Mouse (Mus musculus) kidney, postnatal 10 days (tissue): Measurements from ENCODE around the gene Fbxo34.
"Not testable (repeated sequence)": the region's sequence is repeated elsewhere in the genome, so short reads cannot be mapped to it uniquely, and the experiment has no call there.

Experiments used
- DNase-seq: peaks from one replicate; pipeline ENCODE4 v3.0.0; 2021; ENCODE audit warnings: mixed read lengths

Gene Fbxo34

DNA sequence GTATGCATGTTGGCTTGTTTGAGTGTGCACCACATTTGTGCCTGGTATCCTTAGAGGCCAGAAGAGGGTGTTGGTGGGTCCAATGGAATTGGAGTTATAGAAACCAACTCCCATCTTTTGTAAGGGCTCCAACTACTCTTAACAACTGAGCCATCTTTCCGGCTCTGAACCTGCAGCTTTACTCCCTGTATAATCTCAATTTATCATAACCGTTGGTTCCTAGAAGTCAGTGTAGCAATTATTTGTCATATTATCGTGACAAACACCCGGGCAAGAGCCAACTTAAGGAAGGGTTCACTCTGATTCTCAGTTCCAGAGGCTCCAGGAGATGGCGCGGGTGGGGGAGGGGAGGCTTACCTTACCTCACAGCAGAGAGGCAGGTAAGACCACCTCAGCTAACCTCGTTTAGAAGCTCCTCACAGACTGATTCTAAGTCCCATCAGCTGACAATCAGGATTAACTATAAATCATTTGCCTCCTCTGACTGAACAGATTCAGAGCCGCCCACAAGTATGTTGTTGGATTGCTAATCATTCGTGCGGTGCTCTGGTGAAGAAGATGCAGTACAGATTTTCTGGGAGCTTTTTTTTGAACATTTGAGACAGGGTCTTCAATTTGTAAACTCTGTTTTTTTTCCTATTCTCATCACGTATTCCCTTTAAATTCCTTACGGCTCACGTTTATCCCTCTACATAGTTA is 70.7 kb downstream of the Fbxo34 start:
- DNase-seq: no peak

DNA sequence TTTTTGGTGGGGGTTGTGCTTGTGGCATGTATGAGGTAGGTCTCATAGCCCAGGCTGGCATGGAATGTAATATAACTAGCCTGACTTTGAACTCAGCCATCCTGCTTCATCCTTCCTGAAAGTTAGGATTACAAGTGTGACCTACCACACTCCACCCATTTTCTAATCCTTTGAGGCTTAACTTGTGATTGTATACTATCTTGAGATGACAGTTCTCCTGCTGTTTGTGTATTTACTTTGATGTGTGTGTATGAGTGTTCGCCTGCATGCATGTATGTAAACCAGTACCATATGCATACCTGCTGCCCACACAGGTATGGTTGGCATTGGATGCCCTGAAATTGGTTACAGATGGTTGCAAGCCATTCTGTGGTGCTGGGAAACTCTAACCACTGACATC is 71.4 kb downstream of the Fbxo34 start:
- no peak for DNase-seq

DNA sequence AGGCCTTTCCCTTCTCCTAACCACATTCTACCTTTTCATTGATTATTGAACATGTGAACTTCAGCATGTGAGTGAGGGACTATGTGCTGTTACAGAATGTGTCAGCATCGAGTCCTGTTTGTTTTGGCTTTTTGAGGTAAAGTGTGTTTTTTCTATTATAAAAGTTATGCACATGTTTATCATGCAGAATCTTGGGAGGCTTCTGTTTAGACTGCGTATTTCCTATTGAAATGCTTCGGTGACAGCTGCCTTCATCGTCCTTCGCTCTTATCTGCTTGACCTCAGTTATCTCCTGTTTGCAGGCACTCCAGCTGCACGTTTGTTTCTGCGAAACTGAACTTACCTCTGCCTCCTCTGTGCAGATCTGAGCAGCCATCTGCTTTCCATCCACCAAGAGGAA is 72.1 kb downstream of the Fbxo34 start:
- DNase-seq: no peak

- no peak for DNase-seq
Observed at GRCm38 (mm10) chr14:47525374-47525773, 75.2 kb downstream of the Fbxo34 start.

DNA sequence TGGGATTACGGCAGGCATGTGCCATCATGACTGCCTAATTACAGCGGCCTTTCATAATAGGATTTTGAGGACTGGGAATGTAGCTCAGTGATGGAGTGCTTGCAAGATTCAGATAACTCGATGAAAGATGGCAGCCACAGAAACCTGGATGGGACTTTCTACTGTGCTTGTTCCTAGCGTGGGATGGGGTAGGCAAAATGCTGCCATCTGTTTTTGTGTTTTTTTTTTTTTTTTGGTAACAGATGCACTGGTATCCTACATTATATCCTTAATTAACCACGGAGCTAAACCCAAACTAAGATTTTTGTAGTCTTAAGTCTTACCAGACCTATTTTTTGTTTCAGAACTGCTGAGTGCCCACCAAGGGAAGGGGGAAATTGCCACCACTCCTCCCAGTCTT is 75.6 kb downstream of the Fbxo34 start:
- no peak for DNase-seq

DNA sequence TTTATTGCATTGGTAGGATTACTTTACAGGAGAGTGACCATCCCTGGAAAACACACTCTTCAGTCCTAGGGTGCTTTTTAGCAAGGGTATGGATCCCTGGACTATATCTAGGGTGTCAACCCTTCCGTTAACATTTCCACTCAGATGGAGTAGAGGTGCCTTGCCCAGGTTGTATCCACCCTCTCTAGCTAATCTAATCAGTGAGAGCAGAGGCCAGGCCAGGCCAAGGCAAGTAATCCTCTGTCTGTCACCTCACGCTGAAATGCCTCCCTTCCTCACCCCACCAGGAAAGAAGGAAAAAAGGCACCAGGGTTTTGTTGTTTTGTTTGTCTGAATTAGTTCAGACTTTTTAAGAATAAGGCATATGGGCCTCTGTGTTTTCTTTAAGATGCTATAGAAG is 77.6 kb downstream of the Fbxo34 start:
- no peak for DNase-seq

GRCm38 (mm10) chr14:47528293-47528692 is 78.1 kb downstream of the Fbxo34 start:
- DNase-seq: no peak

DNA sequence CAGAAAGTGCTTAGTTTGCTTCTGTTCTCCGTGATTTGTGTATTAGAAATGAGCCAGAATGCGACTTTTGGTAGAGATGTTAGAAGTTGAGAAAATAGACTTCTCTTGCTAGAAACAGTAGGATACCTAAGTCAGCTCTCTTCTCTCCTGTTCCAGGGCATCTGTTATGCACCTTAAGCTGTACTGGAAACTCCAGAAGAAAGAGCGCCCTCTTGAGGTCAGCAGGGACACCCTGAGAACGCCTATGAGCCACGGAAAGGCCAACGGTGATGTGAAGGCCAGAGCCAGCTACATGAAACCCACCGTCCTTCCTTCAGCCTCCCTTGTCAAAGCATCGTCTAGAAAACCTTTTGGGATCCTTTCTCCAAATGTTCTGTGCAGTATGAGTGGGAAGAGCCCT is 78.8 kb downstream of the Fbxo34 start:
- DNase-seq: peak; percentile 72

DNA sequence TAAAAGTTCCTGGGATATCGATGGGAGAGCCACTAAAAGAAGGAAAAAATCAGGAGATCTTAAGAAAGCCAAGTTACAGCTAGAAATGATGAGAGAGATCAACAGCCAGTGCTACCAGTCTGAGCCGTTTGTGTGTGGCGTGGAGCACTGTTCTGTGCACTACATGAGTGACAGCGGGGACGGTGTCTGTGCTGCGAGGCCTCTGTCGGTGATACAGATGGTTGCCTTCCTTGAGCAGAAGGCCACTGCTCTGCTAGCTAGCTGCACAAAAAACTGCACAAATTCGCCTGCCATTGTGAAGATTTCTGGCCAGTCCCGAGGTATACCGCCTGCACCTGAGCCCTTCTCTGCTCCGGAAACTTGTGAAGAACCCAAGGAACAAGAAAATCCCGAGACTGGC is 79.4 kb downstream of the Fbxo34 start:
- not testable (repeated sequence) for DNase-seq

GRCm38 (mm10) chr14:47532496-47532895 is 82.3 kb downstream of the Fbxo34 start:
- no peak for DNase-seq

DNA sequence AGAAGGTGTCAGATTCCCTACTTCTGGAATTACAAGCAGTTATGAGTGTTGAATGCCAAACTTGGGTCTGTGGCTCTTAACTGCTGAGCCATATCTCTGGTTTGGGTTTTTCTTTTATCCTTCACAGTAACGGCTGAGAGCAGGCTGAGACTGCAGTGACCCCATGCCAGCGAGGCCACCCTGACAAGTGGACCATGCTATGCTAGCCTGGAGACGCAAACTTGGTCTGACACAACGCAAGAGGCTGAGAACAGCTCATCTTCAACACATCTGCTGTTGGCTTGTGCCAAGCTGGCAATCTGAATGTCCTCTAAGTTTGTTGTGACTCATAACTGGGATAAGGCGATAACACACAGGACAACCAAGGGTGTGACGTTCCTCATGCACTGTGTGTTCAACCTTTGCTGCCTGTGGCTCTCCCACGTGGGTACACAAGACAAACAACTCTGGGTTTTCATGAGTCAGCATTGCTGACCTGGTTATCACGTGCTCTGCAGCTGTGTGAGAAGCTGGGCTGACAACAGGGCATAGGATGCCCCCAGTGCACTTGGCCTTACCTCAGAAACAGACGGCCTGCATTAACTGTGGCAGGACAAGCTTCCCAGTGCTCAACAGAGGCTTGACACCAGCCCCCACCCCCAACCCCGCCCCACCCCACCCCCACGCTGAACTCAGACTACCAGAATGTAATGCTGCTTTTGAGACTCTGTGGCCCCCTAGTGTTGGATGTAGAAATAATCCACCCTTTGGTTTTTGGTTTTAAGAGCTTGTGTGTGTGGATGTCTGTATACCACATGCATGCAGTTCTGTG is 83.3 kb downstream of the Fbxo34 start:
- peak; percentile 69 for DNase-seq

DNA sequence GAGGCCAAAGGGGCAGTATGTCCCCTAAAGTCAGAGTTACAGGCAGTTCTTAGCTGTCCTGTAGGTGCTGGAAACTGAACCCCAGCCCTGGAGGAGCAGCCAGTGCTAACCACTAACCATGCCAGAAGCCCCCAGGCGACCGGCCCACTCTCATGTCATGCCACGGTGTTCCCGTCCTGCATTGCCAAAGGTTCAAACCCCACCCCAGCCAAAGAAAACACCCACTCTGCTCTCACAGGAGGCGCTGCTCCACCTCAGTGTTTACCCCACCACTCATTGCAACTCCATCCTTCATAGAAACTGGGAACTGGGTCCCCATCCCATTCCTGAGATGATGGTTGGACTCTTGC is 83.9 kb downstream of the Fbxo34 start:
- DNase-seq: peak; percentile 16

GRCm38 (mm10) chr14:47535096-47535495 is 84.9 kb downstream of the Fbxo34 start:
- no peak for DNase-seq

DNA sequence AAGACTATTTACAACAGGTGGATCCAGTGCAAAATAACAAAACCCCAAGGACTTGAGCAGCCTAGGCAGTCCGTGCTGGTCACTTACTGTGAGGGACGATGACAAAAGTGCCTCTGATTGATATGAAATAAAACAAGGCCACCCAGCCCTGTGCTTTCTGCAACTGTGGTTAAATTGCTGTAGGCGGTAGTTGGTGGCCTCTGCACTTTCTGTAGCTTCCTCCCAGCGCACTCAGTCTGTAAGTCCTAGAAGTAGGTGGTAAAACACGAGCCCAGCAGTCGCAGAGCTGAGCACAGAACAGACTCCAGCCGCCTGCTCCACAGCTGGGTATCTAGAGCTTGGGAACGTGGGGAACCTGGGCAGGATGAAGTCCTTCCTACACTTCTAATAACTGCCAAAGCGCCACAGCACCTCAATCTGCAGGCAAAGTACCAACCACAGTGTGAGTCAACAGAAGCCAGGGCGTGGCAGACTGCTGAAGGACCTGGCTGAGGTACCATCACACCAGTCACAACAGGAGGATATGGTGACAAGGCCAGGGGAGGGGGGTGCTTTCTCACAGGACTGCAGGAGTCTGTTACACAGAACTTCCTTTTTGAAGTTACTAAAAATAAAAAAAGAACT is 91.2 kb downstream of the Fbxo34 start:
- no peak for DNase-seq

DNA sequence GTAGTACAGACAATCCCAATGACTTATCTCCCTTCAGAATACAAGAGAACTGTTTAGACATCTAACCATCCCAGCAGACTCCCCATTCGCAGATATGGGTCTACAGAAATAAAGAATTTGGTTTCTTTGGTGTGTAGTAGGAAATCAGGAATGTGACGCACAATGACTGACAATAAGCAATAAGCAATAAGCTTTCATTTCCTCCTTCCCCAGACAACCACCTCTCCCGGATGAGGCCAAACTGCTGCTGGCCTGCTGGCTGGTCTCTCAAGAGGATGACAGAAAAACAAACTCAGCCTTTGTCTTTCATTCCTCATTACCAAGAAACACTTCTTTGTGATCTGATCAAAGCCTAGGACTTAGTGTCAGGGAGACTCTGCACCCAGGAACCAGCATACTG is 92.1 kb downstream of the Fbxo34 start:
- no peak for DNase-seq

GRCm38 (mm10) chr14:47544286-47544685 is 94.1 kb downstream of the Fbxo34 start:
- no peak for DNase-seq

GRCm38 (mm10) chr14:47544877-47545276 is 94.7 kb downstream of the Fbxo34 start:
- no peak for DNase-seq

DNA sequence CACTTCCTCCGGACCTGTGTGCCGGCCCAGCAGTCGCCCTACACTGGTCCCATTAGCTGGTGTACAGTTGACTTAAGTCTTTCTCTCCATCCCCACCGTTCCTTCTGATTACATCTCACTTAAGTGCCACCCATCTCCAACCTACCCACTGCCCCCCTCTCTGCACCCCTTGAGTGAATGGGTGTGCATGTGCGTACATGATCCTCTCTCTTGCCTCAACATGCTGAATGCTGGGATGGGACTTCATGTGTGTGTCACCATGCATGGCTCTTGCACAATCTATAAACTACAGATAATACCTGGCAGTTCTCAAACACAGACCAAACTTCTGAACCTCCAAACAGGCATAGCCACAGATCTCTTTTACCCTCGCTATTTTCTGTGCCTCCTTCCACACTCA is 101.4 kb downstream of the Fbxo34 start:
- no peak for DNase-seq

GRCm38 (mm10) chr14:47553380-47553779 is 103.2 kb downstream of the Fbxo34 start:
- no peak for DNase-seq

DNA sequence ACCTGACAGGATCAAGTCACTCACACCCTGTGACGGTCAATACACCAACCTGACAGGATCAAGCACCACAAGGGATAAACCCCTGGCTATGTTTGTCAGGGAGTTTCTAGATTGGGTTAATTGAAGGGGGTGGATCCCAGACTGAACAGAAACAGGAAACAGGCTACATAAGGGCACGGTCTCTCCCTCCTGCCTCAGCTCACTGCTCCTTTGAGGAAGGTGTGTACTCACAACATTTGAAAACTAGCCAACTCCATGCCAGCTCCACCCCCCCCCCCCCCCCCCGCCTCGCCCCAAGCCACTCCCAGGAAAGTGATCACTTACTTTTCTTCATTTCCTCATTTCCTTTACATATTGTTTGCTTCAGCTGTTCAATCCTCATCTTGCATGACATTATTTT is 104.0 kb downstream of the Fbxo34 start:
- DNase-seq: no peak

- DNase-seq: no peak
Observed at GRCm38 (mm10) chr14:47555225-47555624, 105.0 kb downstream of the Fbxo34 start.

GRCm38 (mm10) chr14:47560714-47561113 is 110.5 kb downstream of the Fbxo34 start:
- no peak for DNase-seq

- DNase-seq: no peak
Observed at GRCm38 (mm10) chr14:47562530-47562929, 112.3 kb downstream of the Fbxo34 start.

DNA sequence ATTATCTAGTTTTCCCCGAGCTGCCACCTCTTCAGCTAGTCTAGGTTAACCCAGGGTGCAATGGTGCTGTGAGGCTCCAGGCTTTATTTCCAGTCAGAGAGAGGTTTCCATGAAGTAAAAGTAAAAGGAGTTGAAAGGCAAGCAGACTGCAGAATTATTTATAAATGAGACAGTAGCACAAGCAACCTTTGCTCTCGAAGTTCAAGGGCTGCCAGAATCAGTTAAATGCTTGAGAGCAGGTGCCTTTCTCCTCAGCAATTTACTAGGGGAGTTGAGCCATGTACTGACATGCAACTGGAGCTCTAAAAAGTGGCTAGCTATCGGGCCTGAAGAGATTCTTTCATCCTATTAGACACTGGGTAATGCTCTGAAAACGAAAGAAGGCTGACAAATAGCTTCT is 112.9 kb downstream of the Fbxo34 start:
- DNase-seq: no peak
